Mouse (Mus musculus) erythroblast, embryonic 14.5 days (primary cell): Measurements from ENCODE around the gene Rab42.

Source experiments
- GATA1 ChIP-seq: IDR thresholded peaks from 2 replicates; pipeline ENCODE4 v1.6.1; 2012; ENCODE audit warnings: low read length, inconsistent platforms, mixed read lengths
- TAL1 ChIP-seq: IDR thresholded peaks from 3 replicates; pipeline ENCODE4 v1.6.1; 2012; ENCODE audit warnings: low read length, inconsistent platforms, mixed read lengths

- TF ChIP-seq TAL1 (no peak), GATA1 (no peak; the same call in 1 of the 2 replicates)
These were observed 6.8 kb upstream of the Rab42 start for GRCm38 (mm10) chr4:132309849-132310472.
